Mouse (Mus musculus): ENCODE measurements at regions not wholly inside any gene's neighbourhood (a gene's known extent, or its start where the extent isn't known, plus 50 kb on each side); places are given as distances from the start of the nearest gene placed in this dataset.
A peak's percentile ranks its signal among the peaks of the same experiment; 100 is the strongest.

DNA sequence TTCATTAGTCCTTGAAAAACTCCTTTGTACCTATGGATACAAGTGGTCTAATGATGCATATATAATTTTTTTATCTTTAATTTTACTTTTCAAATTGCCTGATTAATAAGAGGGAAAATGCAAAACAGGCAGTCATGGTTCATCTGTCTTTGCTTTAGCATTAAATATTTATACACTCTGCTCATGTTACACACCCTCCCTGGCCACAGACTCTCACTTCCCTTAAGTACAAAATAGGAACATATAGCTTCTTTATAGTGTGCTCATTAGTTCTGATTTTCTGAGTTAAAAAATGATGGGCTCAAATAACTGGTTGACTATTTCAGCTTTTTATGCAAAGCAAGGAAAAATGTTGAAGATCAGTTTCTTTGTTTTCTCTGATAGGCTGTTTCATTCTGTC lies 195.2 kb upstream of the Mki67 start:
- H3K9me3 ChIP-seq (ENCODE audit: control insufficient read depth, low read length) = no peaks in the 10 kb centered on the region
- DNase-seq (ENCODE audit: low spot score) = no peak
- ATAC-seq (ENCODE audit: insufficient number of reproducible peaks, low FRiP score, low TSS enrichment, low read depth) = no peak
- H3K27ac ChIP-seq (replicated peaks; ENCODE audit: low read depth, low read length) = no peak overlapping the region
- no peaks in the 10 kb centered on the region for H3K36me3 ChIP-seq (ENCODE audit: control insufficient read depth, insufficient read depth, low read length)
- H3K4me1 ChIP-seq (ENCODE audit: control insufficient read depth, insufficient read depth, low read length) = no peaks in the 10 kb centered on the region
- no peak overlapping the region for H3K4me3 ChIP-seq (ENCODE audit: low read depth, low read length)
- H3K4me2 ChIP-seq (ENCODE audit: low read depth, severe bottlenecking) = no peak overlapping the region
- no peak overlapping the region for H3K9ac ChIP-seq (ENCODE audit: low read length)
- no peaks in the 10 kb centered on the region for H3K27me3 ChIP-seq (ENCODE audit: control insufficient read depth, insufficient read depth, low read length)

DNA sequence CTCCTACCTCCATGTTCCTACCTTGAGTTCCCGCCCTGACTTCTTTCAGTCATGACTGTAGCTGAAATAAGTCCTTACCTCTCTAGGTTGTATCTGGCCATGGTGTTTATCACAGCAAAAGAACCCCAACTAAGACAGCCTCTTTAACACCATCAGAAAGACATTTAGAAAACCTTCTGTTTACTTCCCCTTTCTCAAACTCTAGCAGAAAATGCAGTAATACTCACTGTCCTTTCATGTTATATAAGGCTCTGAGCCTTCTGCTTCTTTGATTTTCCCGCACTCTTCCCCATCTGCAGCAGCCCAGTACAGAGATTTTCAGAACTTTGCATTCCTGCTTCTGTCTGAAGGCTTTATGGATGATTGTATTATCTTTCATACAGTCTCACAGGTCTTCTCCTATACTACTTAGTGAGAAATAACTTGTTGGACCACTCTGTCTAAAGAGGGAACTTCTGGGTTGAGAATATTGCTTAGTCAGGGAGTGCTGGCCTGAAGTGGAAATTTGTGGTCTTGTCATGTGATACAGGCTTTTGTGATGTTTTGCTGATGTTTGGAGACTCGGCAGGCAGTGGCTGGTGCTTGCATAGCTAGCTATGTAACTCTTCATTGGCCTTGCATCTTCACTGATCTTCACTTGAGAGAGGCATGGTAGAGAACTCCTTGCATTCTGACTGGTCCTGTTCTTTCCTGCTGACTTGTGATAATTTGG lies 197.9 kb upstream of the Mki67 start:
- DNase-seq (ENCODE audit: low spot score) = no peak
- Histone ChIP-seq H3K27me3 (ENCODE audit: control insufficient read depth, insufficient read depth, low read length) (no peaks in the 10 kb centered on the region), H3K27ac (replicated peaks; ENCODE audit: low read depth, low read length) (no peak overlapping the region), H3K4me3 (ENCODE audit: low read depth, low read length) (no peak overlapping the region), H3K9me3 (ENCODE audit: control insufficient read depth, low read length) (no peaks in the 10 kb centered on the region), H3K9ac (ENCODE audit: low read length) (no peak overlapping the region), H3K4me2 (ENCODE audit: low read depth, severe bottlenecking) (no peak overlapping the region), H3K36me3 (ENCODE audit: control insufficient read depth, insufficient read depth, low read length) (no peaks in the 10 kb centered on the region), H3K4me1 (ENCODE audit: control insufficient read depth, insufficient read depth, low read length) (no peaks in the 10 kb centered on the region)
- 87% methylated on average over 3 of the region's 3 CpGs for WGBS
- no peak for ATAC-seq (ENCODE audit: insufficient number of reproducible peaks, low FRiP score, low TSS enrichment, low read depth)

- DNase-seq (ENCODE audit: low spot score) (no peak), ATAC-seq (ENCODE audit: insufficient number of reproducible peaks, low FRiP score, low TSS enrichment, low read depth) (no peak)
- Histone ChIP-seq H3K36me3 (ENCODE audit: control insufficient read depth, insufficient read depth, low read length) (no peaks in the 10 kb centered on the region), H3K4me2 (ENCODE audit: low read depth, severe bottlenecking) (no peak overlapping the region), H3K9ac (ENCODE audit: low read length) (no peak overlapping the region), H3K4me1 (ENCODE audit: control insufficient read depth, insufficient read depth, low read length) (no peaks in the 10 kb centered on the region), H3K4me3 (ENCODE audit: low read depth, low read length) (no peak overlapping the region), H3K27ac (replicated peaks; ENCODE audit: low read depth, low read length) (no peak overlapping the region), H3K27me3 (ENCODE audit: control insufficient read depth, insufficient read depth, low read length) (no peaks in the 10 kb centered on the region), H3K9me3 (ENCODE audit: control insufficient read depth, low read length) (no peaks in the 10 kb centered on the region)
- 72% methylated on average over 7 of the region's 7 CpGs for WGBS
Observed at GRCm38 (mm10) chr7:135923876-135924275, 207.7 kb upstream of the Mki67 start.

- DNase-seq (ENCODE audit: low spot score) (no peak), ATAC-seq (ENCODE audit: insufficient number of reproducible peaks, low FRiP score, low TSS enrichment, low read depth) (no peak)
- Histone ChIP-seq H3K9ac (ENCODE audit: low read length) (no peak overlapping the region), H3K4me3 (ENCODE audit: low read depth, low read length) (no peak overlapping the region), H3K27ac (replicated peaks; ENCODE audit: low read depth, low read length) (no peak overlapping the region), H3K4me1 (ENCODE audit: control insufficient read depth, insufficient read depth, low read length) (no peaks in the 10 kb centered on the region), H3K4me2 (ENCODE audit: low read depth, severe bottlenecking) (no peak overlapping the region), H3K36me3 (ENCODE audit: control insufficient read depth, insufficient read depth, low read length) (no peaks in the 10 kb centered on the region), H3K9me3 (ENCODE audit: control insufficient read depth, low read length) (no peaks in the 10 kb centered on the region), H3K27me3 (ENCODE audit: control insufficient read depth, insufficient read depth, low read length) (no peaks in the 10 kb centered on the region)
- 92% methylated on average over 4 of the region's 4 CpGs for WGBS
Observed at GRCm38 (mm10) chr7:135924641-135925040, 208.5 kb upstream of the Mki67 start.

GRCm38 (mm10) chr7:135930091-135930490 lies 213.9 kb upstream of the Mki67 start:
- H3K4me2 ChIP-seq (ENCODE audit: low read depth, severe bottlenecking) = no peak overlapping the region
- H3K27ac ChIP-seq (replicated peaks; ENCODE audit: low read depth, low read length) = no peak overlapping the region
- WGBS = 95% methylated on average over 1 of the region's 1 CpGs
- H3K4me1 ChIP-seq (ENCODE audit: control insufficient read depth, insufficient read depth, low read length) = no peaks in the 10 kb centered on the region
- no peaks in the 10 kb centered on the region for H3K27me3 ChIP-seq (ENCODE audit: control insufficient read depth, insufficient read depth, low read length)
- H3K4me3 ChIP-seq (ENCODE audit: low read depth, low read length) = no peak overlapping the region
- H3K9ac ChIP-seq (ENCODE audit: low read length) = no peak overlapping the region
- no peak for DNase-seq (ENCODE audit: low spot score)
- no peak for ATAC-seq (ENCODE audit: insufficient number of reproducible peaks, low FRiP score, low TSS enrichment, low read depth)
- H3K36me3 ChIP-seq (ENCODE audit: control insufficient read depth, insufficient read depth, low read length) = no peaks in the 10 kb centered on the region
- H3K9me3 ChIP-seq (ENCODE audit: control insufficient read depth, low read length) = no peaks in the 10 kb centered on the region

DNA sequence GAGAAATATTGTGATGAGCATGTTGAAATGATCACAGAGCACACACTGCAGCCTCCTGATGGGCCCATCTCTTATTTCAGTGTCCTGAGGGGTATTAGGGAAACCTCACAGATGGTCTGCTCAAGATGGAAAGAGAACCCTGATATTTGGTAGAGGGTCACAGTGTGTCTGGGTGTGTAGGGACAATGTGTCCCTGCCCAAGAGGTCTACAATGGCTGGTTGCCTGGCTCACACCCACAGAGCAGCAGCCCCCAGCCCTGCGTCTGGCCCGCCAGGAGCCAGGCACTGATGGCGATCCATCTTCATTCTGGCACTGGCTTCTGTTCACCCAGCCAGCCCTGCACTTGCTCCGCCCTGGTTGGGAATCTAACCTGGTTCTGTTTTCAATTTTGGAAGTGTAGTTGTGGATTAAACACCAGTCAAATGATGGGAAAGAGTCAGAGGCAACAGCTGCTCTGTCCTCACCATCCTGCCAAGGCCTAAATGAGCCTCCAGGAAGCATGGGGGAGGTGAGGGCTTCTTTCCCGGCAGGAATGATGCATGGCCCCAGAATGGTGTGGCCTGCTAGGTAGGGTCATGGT lies 216.5 kb upstream of the Mki67 start:
- Histone ChIP-seq H3K4me1 (ENCODE audit: control insufficient read depth, insufficient read depth, low read length) (no peaks in the 10 kb centered on the region), H3K9me3 (ENCODE audit: control insufficient read depth, low read length) (no peaks in the 10 kb centered on the region), H3K4me3 (ENCODE audit: low read depth, low read length) (no peak overlapping the region), H3K27me3 (ENCODE audit: control insufficient read depth, insufficient read depth, low read length) (no peaks in the 10 kb centered on the region), H3K27ac (replicated peaks; ENCODE audit: low read depth, low read length) (no peak overlapping the region), H3K4me2 (ENCODE audit: low read depth, severe bottlenecking) (no peak overlapping the region), H3K9ac (ENCODE audit: low read length) (no peak overlapping the region), H3K36me3 (ENCODE audit: control insufficient read depth, insufficient read depth, low read length) (no peaks in the 10 kb centered on the region)
- WGBS = 43% methylated on average over 5 of the region's 5 CpGs
- DNase-seq (ENCODE audit: low spot score) (peak; percentile 26), ATAC-seq (ENCODE audit: insufficient number of reproducible peaks, low FRiP score, low TSS enrichment, low read depth) (no peak)

DNA sequence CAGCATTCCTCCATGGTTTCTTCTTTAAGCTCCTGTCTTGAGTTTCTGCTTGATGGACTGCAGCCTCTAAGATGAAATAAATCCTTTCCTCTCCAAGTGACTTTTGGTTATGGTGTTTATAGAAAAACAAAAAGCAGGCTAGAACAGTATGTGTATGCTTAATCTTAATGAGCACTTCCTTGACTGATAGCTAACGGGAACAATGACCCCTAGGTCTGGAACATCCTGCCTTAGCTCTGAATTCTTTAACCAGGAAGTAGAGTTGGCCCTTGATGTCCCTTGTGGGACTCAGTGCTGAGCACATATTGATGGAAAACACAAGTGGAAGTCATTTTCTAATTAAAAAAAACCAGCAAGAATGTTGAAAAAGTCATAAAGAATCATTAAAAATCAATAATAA lies 219.0 kb upstream of the Mki67 start:
- no peaks in the 10 kb centered on the region for H3K27me3 ChIP-seq (ENCODE audit: control insufficient read depth, insufficient read depth, low read length)
- H3K9ac ChIP-seq (ENCODE audit: low read length) = no peak overlapping the region
- no peak for DNase-seq (ENCODE audit: low spot score)
- no peaks in the 10 kb centered on the region for H3K4me1 ChIP-seq (ENCODE audit: control insufficient read depth, insufficient read depth, low read length)
- no peak overlapping the region for H3K4me2 ChIP-seq (ENCODE audit: low read depth, severe bottlenecking)
- WGBS = 70% methylated on average over 1 of the region's 1 CpGs
- no peaks in the 10 kb centered on the region for H3K9me3 ChIP-seq (ENCODE audit: control insufficient read depth, low read length)
- ATAC-seq (ENCODE audit: insufficient number of reproducible peaks, low FRiP score, low TSS enrichment, low read depth) = no peak
- no peak overlapping the region for H3K27ac ChIP-seq (replicated peaks; ENCODE audit: low read depth, low read length)
- no peaks in the 10 kb centered on the region for H3K36me3 ChIP-seq (ENCODE audit: control insufficient read depth, insufficient read depth, low read length)
- no peak overlapping the region for H3K4me3 ChIP-seq (ENCODE audit: low read depth, low read length)

GRCm38 (mm10) chr7:135937465-135937864 lies 221.3 kb upstream of the Mki67 start:
- DNase-seq (ENCODE audit: low spot score) (no peak), ATAC-seq (ENCODE audit: insufficient number of reproducible peaks, low FRiP score, low TSS enrichment, low read depth) (no peak)
- no peaks in the 10 kb centered on the region for H3K9me3 ChIP-seq (ENCODE audit: control insufficient read depth, low read length)
- no peak overlapping the region for H3K27ac ChIP-seq (replicated peaks; ENCODE audit: low read depth, low read length)
- no peaks in the 10 kb centered on the region for H3K36me3 ChIP-seq (ENCODE audit: control insufficient read depth, insufficient read depth, low read length)
- no peaks in the 10 kb centered on the region for H3K27me3 ChIP-seq (ENCODE audit: control insufficient read depth, insufficient read depth, low read length)
- H3K9ac ChIP-seq (ENCODE audit: low read length) = no peak overlapping the region
- no peak overlapping the region for H3K4me2 ChIP-seq (ENCODE audit: low read depth, severe bottlenecking)
- WGBS = 91% methylated on average over 3 of the region's 3 CpGs
- no peak overlapping the region for H3K4me3 ChIP-seq (ENCODE audit: low read depth, low read length)
- no peaks in the 10 kb centered on the region for H3K4me1 ChIP-seq (ENCODE audit: control insufficient read depth, insufficient read depth, low read length)

GRCm38 (mm10) chr7:135939341-135939740 lies 223.2 kb upstream of the Mki67 start:
- Histone ChIP-seq H3K4me1 (ENCODE audit: control insufficient read depth, insufficient read depth, low read length) (no peaks in the 10 kb centered on the region), H3K9me3 (ENCODE audit: control insufficient read depth, low read length) (no peaks in the 10 kb centered on the region), H3K27ac (replicated peaks; ENCODE audit: low read depth, low read length) (no peak overlapping the region), H3K9ac (ENCODE audit: low read length) (no peak overlapping the region), H3K4me2 (ENCODE audit: low read depth, severe bottlenecking) (no peak overlapping the region), H3K36me3 (ENCODE audit: control insufficient read depth, insufficient read depth, low read length) (no peaks in the 10 kb centered on the region), H3K4me3 (ENCODE audit: low read depth, low read length) (no peak overlapping the region), H3K27me3 (ENCODE audit: control insufficient read depth, insufficient read depth, low read length) (no peaks in the 10 kb centered on the region)
- WGBS = 58% methylated on average over 5 of the region's 5 CpGs
- ATAC-seq (ENCODE audit: insufficient number of reproducible peaks, low FRiP score, low TSS enrichment, low read depth) (no peak), DNase-seq (ENCODE audit: low spot score) (no peak)

All from limb, embryonic 11.5 days (tissue).